Mouse (Mus musculus) embryonic facial prominence, embryonic 11.5 days (tissue): ENCODE results near the gene Tmem202. TPM values are rescaled to one million over a fixed set of nuclear protein-coding genes. Genes with fewer than 3 reads are reported as not detected.

ENCODE experiments used
- ATAC-seq: fragments of 200-750 bp; cut with Nextera tagmentation; replicated peaks from 2 replicates; pipeline ENCODE4 v1.8.0; 2017; ENCODE audit warnings: low read depth; ENCODE audit not compliant: insufficient number of reproducible peaks, low FRiP score, low TSS enrichment
- DNase-seq: peaks from one replicate; pipeline ENCODE4 v3.0.0-alpha.2; 2015; ENCODE audit warnings: low spot score
- H3K27ac ChIP-seq: fragments of 300-500 bp; sonication (generic); replicated peaks from 2 replicates; pipeline ENCODE4 v1.5.1; 2014; ENCODE audit warnings: mild to moderate bottlenecking, low read depth, low read length, control low read depth
- H3K27me3 ChIP-seq: fragments of 300-500 bp; sonication (generic); 2 replicates; pipeline ENCODE4 v1.6.1; 2014; ENCODE audit warnings: mild to moderate bottlenecking, low read length, moderate library complexity, mixed read lengths; ENCODE audit not compliant: control insufficient read depth, insufficient read depth
- H3K36me3 ChIP-seq: fragments of 300-500 bp; sonication (generic); replicated peaks from 2 replicates; pipeline ENCODE4 v1.6.1; 2014; ENCODE audit warnings: low read depth, mild to moderate bottlenecking, low read length, moderate library complexity, mixed read lengths; ENCODE audit not compliant: control insufficient read depth, insufficient read depth
- H3K4me1 ChIP-seq: fragments of 300-500 bp; sonication (generic); 2 replicates; pipeline ENCODE4 v1.6.1; 2014; ENCODE audit warnings: low read length, mixed read lengths; ENCODE audit not compliant: control insufficient read depth, insufficient read depth
- H3K4me2 ChIP-seq: fragments of 300-500 bp; sonication (generic); 2 replicates; pipeline ENCODE4 v1.6.1; 2014; ENCODE audit warnings: low read depth, mild to moderate bottlenecking, control low read depth, low read length, moderate library complexity
- H3K4me3 ChIP-seq: fragments of 300-500 bp; sonication (generic); 2 replicates; pipeline ENCODE4 v1.5.1; 2014; ENCODE audit warnings: low read depth, low read length, control low read depth
- H3K9ac ChIP-seq: fragments of 300-500 bp; sonication (generic); replicated peaks from 2 replicates; pipeline ENCODE4 v1.6.1; 2014; ENCODE audit warnings: mild to moderate bottlenecking, control low read depth, low read length
- H3K9me3 ChIP-seq: fragments of 300-500 bp; sonication (generic); replicated peaks from 2 replicates; pipeline ENCODE4 v1.6.1; 2016; ENCODE audit warnings: mild to moderate bottlenecking, low read length, inconsistent platforms, mixed read lengths; ENCODE audit not compliant: control insufficient read depth
- WGBS: fragments of 180-500 bp; shearing (Covaris S2); extraction: QIAGEN DNeasy Blood & Tissue Kit; methylation state at CpG from one replicate; pipeline ENCODE4 v1.1.7; 2014; 5-methylcytosine and 5-hydroxymethylcytosine counted together
- polyA plus RNA-seq: library from polyadenylated mRNA; unstranded; fragments of >200 nt; fragmentation: Nextera tagmentation; extraction: Ambion mirVana; gene quantifications from 2 replicates; pipeline ENCODE4 v1.2.1, GENCODE M21; 2014

Gene Tmem202
- polyA plus RNA-seq, 1 experiment from 2014 or later: not detected

DNA sequence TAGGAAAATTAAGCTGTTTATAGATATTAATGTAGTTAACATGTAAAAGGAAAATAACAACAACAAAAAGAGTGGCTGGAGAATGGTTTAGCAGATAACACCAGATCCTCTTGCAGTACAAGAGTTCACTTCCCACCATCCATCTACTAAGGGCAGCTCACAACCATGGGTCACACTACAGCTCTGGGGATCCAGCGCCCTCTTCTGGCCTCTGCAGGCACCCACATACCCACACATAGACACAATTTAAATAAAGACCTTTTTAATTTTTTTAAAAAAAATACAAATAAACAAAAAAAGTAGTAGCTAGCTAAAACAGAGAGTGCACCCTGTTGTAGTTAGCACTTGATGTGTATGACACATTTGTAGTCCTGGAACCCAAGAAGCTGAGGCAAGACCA lies 57.2 kb downstream of the Tmem202 start:
- DNase-seq (no peak), ATAC-seq (no peak)
- Histone ChIP-seq H3K36me3 (no peaks in the 10 kb centered on the region; the same call in 1 of the 2 replicates), H3K4me3 (no peak overlapping the region), H3K9ac (no peak overlapping the region), H3K4me1 (no peaks in the 10 kb centered on the region), H3K27ac (no peak overlapping the region), H3K9me3 (no peaks in the 10 kb centered on the region), H3K4me2 (no peak overlapping the region), H3K27me3 (no peaks in the 10 kb centered on the region)
- whole genome bisulfite sequencing: 47% methylated on average over 1 of the region's 1 CpGs

GRCm38 (mm10) chr9:59476617-59477016 lies 63.0 kb downstream of the Tmem202 start:
- Histone ChIP-seq H3K9me3 (no peaks in the 10 kb centered on the region), H3K36me3 (no peaks in the 10 kb centered on the region; the same call in 1 of the 2 replicates), H3K4me2 (no peak overlapping the region), H3K4me1 (no peaks in the 10 kb centered on the region), H3K27ac (no peak overlapping the region), H3K9ac (no peak overlapping the region), H3K4me3 (no peak overlapping the region), H3K27me3 (no peaks in the 10 kb centered on the region)
- WGBS: 96% methylated on average over 2 of the region's 2 CpGs
- no peak for ATAC-seq
- DNase-seq: no peak

GRCm38 (mm10) chr9:59474838-59475237 lies 64.8 kb downstream of the Tmem202 start:
- Histone ChIP-seq H3K36me3 (no peaks in the 10 kb centered on the region; the same call in 1 of the 2 replicates), H3K4me2 (no peak overlapping the region), H3K27ac (no peak overlapping the region), H3K27me3 (no peaks in the 10 kb centered on the region), H3K9ac (no peak overlapping the region), H3K9me3 (no peaks in the 10 kb centered on the region), H3K4me1 (no peaks in the 10 kb centered on the region), H3K4me3 (no peak overlapping the region)
- 90% methylated on average over 1 of the region's 1 CpGs for WGBS
- ATAC-seq (no peak), DNase-seq (no peak)

DNA sequence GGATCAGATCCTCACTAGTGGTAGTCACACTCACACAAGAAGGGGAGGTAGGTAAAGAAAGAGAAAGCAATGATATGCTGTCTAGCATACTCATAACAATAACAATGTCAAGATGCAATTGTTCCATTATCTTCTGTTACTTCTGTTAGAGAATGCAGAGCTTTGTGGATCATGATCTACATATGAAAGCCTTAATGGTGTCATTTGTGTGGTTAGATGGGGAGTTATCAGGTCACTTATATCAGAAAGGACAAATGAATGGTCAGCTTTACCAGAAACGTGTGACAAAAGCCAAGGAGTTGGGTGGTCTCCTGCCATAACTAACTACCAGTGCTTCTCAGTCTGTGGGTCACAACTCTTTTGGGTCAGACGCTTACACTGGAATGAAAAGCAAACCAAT lies 66.5 kb downstream of the Tmem202 start:
- Histone ChIP-seq H3K27me3 (no peaks in the 10 kb centered on the region), H3K4me3 (no peak overlapping the region), H3K9ac (no peak overlapping the region), H3K9me3 (no peaks in the 10 kb centered on the region), H3K36me3 (no peaks in the 10 kb centered on the region; the same call in 1 of the 2 replicates), H3K4me2 (no peak overlapping the region), H3K27ac (no peak overlapping the region), H3K4me1 (no peaks in the 10 kb centered on the region)
- DNase-seq: no peak
- ATAC-seq: no peak
- WGBS: 88% methylated on average over 2 of the region's 2 CpGs

DNA sequence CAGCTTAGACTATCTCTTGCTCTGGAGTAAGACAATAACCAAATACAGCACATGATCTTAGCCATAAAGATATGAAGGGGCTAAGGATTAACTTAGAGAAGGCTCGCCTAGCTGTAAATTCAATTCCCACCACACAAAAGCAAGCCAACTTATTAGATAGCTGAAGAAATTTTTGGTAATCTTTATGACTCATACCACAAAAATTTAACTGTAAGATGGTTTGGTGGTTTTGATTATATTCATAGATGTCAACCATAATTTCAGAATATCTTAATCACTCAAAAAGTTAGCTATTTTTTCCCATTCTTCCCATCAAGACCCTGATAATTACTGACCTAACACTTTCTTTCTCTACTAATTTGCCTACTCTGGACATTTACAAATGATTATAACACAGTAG lies 70.2 kb downstream of the Tmem202 start:
- WGBS: 83% methylated on average over 1 of the region's 1 CpGs
- H3K4me3 ChIP-seq: no peak overlapping the region
- no peak overlapping the region for H3K4me2 ChIP-seq
- no peaks in the 10 kb centered on the region for H3K27me3 ChIP-seq
- H3K9me3 ChIP-seq: no peaks in the 10 kb centered on the region
- H3K27ac ChIP-seq: no peak overlapping the region
- H3K9ac ChIP-seq: no peak overlapping the region
- no peaks in the 10 kb centered on the region for H3K4me1 ChIP-seq
- H3K36me3 ChIP-seq: no peaks in the 10 kb centered on the region
- no peak for DNase-seq
- no peak for ATAC-seq

Other genes with a start within 250 kb of the Tmem202 start
- 50.7 and 54.7 TPM in 2 replicates for gene Adpgk, start 248.3 kb downstream of the Tmem202 start, polyA plus RNA-seq
- 18.8 and 19.3 TPM in 2 replicates for gene Bbs4, start 186.3 kb downstream of the Tmem202 start, polyA plus RNA-seq
- 20.4 and 21.1 TPM in 2 replicates for gene Arih1, start 53.2 kb downstream of the Tmem202 start, polyA plus RNA-seq
- gene Hexa, start 307 bp downstream of the Tmem202 start, polyA plus RNA-seq: 49.4 and 64.0 TPM in 2 replicates
- gene Celf6, start 38.1 kb upstream of the Tmem202 start, polyA plus RNA-seq: 1.2 and 1.7 TPM in 2 replicates
- gene Parp6, start 77.4 kb upstream of the Tmem202 start, polyA plus RNA-seq: 36.8 and 43.6 TPM in 2 replicates
- 1,805 and 1,941 TPM in 2 replicates for gene Pkm, start 116.5 kb upstream of the Tmem202 start, polyA plus RNA-seq
- gene Gramd2, start 140.3 kb upstream of the Tmem202 start, polyA plus RNA-seq: 0.31 and 1.0 TPM in 2 replicates
- 18.8 and 22.1 TPM in 2 replicates for gene Senp8, start 210.9 kb upstream of the Tmem202 start, polyA plus RNA-seq
- gene Myo9a, start 211.0 kb upstream of the Tmem202 start, polyA plus RNA-seq: 13.3 and 15.7 TPM in 2 replicates